Mouse (Mus musculus): ENCODE data around the gene Epha4.

Gene Epha4

DNA sequence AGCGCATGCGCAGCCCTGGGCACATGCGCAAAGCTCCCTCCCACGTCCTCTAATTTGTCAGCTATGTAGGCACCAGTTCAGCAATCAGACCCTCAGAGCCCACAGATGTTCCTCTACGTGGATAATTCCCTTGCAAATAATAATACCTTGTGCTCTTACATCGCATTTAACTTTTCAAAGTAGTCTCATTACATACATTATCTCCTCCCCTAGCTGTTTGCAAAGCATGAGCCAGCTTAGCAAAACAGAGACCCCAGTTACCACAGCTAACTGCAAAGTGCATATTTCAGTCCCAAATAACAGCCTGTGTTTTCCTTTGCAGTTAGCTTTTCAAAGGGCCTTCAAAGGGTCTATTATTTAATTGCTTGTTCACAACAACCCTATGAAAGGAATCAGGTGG lies 123.3 kb downstream of the Epha4 start:
- DNase-seq, result no peak

GRCm38 (mm10) chr1:77389069-77389468 lies 125.8 kb downstream of the Epha4 start:
- DNase-seq, result no peak

DNA sequence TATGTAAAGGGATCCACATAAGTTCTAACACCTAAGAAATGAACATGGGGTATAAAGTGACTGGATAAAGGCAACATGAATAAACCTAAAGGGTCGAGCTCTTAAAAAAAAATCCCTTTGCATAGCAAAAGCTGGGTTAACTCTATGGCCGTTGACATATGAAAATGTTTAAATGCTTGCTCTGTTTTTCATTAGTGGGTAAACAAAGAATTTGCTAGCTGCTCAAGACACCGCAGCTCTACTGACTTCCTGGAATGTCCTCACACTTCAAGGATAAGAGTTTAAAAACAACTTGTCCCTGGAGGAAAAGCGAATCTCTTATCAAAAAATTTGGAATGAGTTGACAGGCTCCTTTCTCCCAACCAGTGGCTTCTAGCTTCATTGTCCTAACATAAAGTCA lies 126.3 kb downstream of the Epha4 start:
- no peak for DNase-seq

GRCm38 (mm10) chr1:77385613-77386012 lies 129.3 kb downstream of the Epha4 start:
- DNase-seq, result no peak

- no peak for DNase-seq
Measured at GRCm38 (mm10) chr1:77383466-77383865, 131.4 kb downstream of the Epha4 start.

- DNase-seq, result no peak
Measured at GRCm38 (mm10) chr1:77377550-77377980, 137.3 kb downstream of the Epha4 start.

GRCm38 (mm10) chr1:77374054-77374453 lies 140.8 kb downstream of the Epha4 start:
- DNase-seq, result no peak

GRCm38 (mm10) chr1:77370921-77371320 lies 144.0 kb downstream of the Epha4 start:
- DNase-seq, result no peak

DNA sequence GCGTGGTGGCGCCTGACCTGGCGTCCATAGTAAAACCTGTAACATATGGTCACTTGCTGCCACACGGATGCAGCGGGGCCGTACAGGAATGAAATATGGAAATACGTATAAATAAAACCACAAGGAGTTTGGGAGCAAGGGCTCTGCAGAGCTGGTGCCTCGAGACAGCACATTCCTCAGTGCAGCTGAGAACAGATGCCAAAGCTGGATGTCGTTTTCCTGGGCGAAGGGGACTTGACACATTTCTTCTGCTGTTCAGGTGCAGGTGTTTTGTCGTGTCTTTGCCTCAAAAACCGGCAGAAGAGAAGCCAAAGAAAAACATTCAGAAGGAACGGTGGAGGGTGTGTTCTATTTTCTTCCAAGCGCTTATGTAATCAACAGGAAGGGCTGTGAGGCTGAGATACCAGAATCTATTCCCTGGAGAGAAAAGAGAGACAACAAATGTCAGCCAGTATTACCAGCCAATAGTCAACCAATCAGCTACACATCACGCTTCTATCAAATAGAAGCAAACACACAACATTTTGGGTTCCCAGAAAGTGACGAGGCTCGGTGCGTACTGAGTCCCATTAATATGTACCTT lies 145.5 kb downstream of the Epha4 start:
- DNase-seq, result no peak

- DNase-seq, result no peak
Measured at GRCm38 (mm10) chr1:77365850-77366249, 149.0 kb downstream of the Epha4 start.

DNA sequence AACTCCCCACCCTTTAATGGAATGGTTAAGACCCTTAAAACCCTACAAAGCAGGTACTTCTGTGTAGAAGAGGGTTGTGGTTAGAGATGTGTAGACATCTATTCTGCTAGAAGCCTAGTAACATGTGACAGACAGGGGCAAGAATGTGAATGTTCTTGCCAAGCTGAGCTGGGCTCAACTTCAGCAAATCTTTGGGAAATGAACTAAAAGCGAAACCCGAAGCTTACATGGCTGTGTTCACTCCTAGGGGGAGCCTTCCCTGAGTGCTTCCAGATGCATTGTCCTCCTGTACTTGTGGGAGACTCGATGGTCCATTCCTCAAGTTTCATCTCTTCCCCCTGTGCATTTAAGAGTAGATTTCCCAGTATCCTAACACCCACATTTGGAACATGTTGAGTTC lies 150.3 kb downstream of the Epha4 start:
- DNase-seq, result no peak

DNA sequence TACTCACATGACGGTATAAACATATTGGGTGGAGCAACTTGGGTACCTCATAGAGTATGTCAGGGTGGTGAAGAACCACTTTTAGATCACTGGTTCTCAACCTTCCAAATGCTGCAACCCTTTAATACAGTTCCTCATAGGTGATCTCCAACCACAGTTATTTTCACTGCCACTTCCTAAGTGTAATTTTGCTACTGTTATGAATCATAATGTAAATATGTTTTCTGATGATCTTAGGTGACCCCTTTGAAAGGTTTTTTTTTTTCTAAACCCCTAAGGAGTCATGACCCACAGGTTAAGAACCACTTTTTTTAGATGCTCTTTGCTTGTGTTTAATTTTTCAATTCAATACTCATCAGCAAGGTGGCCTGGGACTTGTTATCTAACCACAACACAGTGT lies 151.0 kb downstream of the Epha4 start:
- DNase-seq, result no peak

DNA sequence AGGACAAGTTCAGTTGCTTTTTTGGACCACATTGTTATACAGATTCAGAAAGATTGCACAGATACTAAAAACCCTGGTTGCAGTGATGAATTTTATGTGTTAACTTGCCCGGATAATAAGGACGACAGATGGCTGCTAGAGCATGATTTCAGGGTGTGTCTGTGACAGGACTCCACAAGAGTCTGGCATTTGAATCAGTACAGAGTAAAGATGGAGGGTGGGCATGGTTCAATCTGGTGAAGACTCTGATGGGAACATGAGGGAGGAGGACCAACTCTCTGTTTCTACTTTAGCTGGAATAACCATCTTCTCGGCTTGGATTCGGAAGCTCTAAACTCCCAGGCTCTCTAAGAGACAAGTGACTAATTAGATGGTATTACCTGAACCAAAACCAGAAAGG lies 168.4 kb downstream of the Epha4 start:
- no peak for DNase-seq

DNA sequence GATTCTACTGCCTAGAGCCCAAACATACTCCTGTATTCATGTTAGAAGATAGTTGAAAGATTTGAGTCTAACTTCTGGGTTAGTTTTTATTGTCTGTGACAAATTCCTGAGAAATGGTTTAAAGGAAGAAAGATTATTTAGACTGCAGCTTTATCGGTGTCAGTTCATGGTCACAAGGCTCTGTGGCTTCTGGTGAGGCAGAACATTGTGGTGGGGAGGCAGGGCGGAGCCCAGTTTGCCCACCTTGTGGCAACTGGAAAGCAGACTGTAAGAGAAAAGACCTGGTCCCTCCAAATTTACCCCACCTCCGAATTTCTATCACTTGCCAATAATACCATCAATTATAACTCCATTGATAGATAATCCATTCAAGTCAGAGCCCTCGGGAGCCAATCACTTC lies 171.1 kb downstream of the Epha4 start:
- no peak for DNase-seq

GRCm38 (mm10) chr1:77339701-77340100 lies 175.2 kb downstream of the Epha4 start:
- no peak for DNase-seq

- no peak for DNase-seq
Measured at GRCm38 (mm10) chr1:77338346-77338745, 176.5 kb downstream of the Epha4 start.

- no peak for DNase-seq
Measured at GRCm38 (mm10) chr1:77336937-77337336, 178.0 kb downstream of the Epha4 start.

GRCm38 (mm10) chr1:77318597-77319127 lies 196.2 kb downstream of the Epha4 start:
- DNase-seq, result no peak
